Mouse (Mus musculus) erythroid progenitor cell, adult 5-6 weeks (primary cell): ENCODE measurements around the gene Fam20a. TPM values are rescaled to one million over a fixed set of nuclear protein-coding genes. Genes with fewer than 3 reads are reported as not detected.

Experiments used
- ATAC-seq: replicated peaks from 2 replicates; pipeline ENCODE4 v1.8.0; 2016; ENCODE audit warnings: moderate number of reproducible peaks, mild to moderate bottlenecking, moderate TSS enrichment, inconsistent platforms; ENCODE audit not compliant: poor library complexity, low FRiP score, severe bottlenecking
- total RNA-seq, 2 experiments: library from RNA; stranded (forward) in 1 of 2; stranded (reverse) in 1 of 2; fragments of 150-400 nt in 1 of 2; fragments of 186-747, 209-891 nt in 1 of 2; gene quantifications; 2 replicates each; pipeline versions ENCODE4 v1.2.3 to v1.2.4; 2015 to 2017; ENCODE audit warnings: low replicate concordance in 2 of 2

Gene Fam20a
- total RNA-seq, 2 experiments from 2014 or later: not detected

GRCm38 (mm10) chr11:109717966-109718895 lies 3.8 kb downstream of the Fam20a start:
- no peak for ATAC-seq

GRCm38 (mm10) chr11:109717448-109717847 lies 4.6 kb downstream of the Fam20a start:
- no peak for ATAC-seq

GRCm38 (mm10) chr11:109716981-109717380 lies 5.1 kb downstream of the Fam20a start:
- no peak for ATAC-seq

- ATAC-seq: no peak
These were observed 6.7 kb downstream of the Fam20a start for GRCm38 (mm10) chr11:109715311-109715781.

GRCm38 (mm10) chr11:109714341-109715247 lies 7.5 kb downstream of the Fam20a start:
- ATAC-seq: no peak

GRCm38 (mm10) chr11:109709501-109709900 lies 12.6 kb downstream of the Fam20a start:
- ATAC-seq: no peak

- ATAC-seq: no peak
These were observed 13.3 kb downstream of the Fam20a start for GRCm38 (mm10) chr11:109708786-109709185.

- ATAC-seq: no peak
These were observed 14.6 kb downstream of the Fam20a start for GRCm38 (mm10) chr11:109707442-109707841.

- ATAC-seq: no peak
These were observed 15.5 kb downstream of the Fam20a start for GRCm38 (mm10) chr11:109706586-109706985.

GRCm38 (mm10) chr11:109706055-109706412 lies 16.0 kb downstream of the Fam20a start:
- no peak for ATAC-seq

GRCm38 (mm10) chr11:109705336-109706054 lies 16.6 kb downstream of the Fam20a start:
- no peak for ATAC-seq

GRCm38 (mm10) chr11:109704311-109705205 lies 17.5 kb downstream of the Fam20a start:
- no peak for ATAC-seq

- no peak for ATAC-seq
These were observed 18.2 kb downstream of the Fam20a start for GRCm38 (mm10) chr11:109703845-109704244.

- no peak for ATAC-seq
These were observed 19.9 kb downstream of the Fam20a start for GRCm38 (mm10) chr11:109702031-109702815.

GRCm38 (mm10) chr11:109700761-109701160 lies 21.3 kb downstream of the Fam20a start:
- ATAC-seq: no peak

GRCm38 (mm10) chr11:109699784-109700183 lies 22.3 kb downstream of the Fam20a start:
- no peak for ATAC-seq

GRCm38 (mm10) chr11:109698740-109699139 lies 23.3 kb downstream of the Fam20a start:
- no peak for ATAC-seq

- no peak for ATAC-seq
These were observed 24.9 kb downstream of the Fam20a start for GRCm38 (mm10) chr11:109697089-109697643.
